Mouse (Mus musculus): ENCODE data around the gene Btf3.

DNA sequence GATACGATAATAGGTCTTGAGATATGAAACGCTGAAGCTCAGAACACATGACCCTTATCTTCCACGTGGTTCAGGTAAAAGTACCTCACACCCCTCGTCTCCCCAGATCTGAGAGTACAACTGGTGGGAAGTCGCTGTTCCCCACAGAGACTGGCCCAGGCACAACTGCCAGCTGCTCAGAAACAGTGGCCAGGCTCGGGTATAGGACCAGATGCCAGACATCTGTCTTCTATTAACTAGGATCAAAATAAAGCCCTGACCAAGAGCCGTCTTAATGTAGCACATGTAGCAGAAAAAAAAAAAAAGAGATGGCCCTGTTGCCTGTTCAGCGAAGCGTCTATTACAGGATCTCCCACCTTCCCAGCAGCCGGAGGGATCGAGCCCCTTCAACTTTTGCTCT lies 8.2 kb upstream of the Btf3 start:
- TF ChIP-seq CHD2 (IDR thresholded peaks at IDR 0.05; ENCODE audit: low read depth, low read length) (no peak), HCFC1 (IDR thresholded peaks at IDR 0.05; ENCODE audit: borderline replicate concordance, insufficient read depth, low read length) (no peak), ZC3H11A (IDR thresholded peaks at IDR 0.05; ENCODE audit: borderline replicate concordance, low read depth, low read length) (no peak), MAFK (IDR thresholded peaks at IDR 0.05; ENCODE audit: insufficient read depth, low read depth, low read length) (no peak)
